In genomic region chr17:54065187-54065795, GRCm38 (mm10) we compare ENCODE assay signal across 11 mouse cellular contexts.
A peak's percentile ranks its signal among the peaks of the same experiment; 100 is the strongest.
DNase-seq lines count a peak whose midpoint lies in the region; ATAC-seq and TF ChIP-seq lines count a peak whose summit lies in the region.
"Had no signal": no experiment of that assay in that cellular context is flagged by ENCODE, and none has a peak within 500 bp of the region (broad histone marks: within the 10 kb centered on the region; RNA-seq: fewer than 3 reads in every experiment).

No protein-coding gene starts in this region.

- no peaks in the 10 kb centered on the region for H3K27me3 ChIP-seq in embryonic facial prominence, embryonic 11.5 days (ENCODE audit: control insufficient read depth, insufficient read depth, low read length)
- H3K27me3 ChIP-seq in embryonic facial prominence, embryonic 10.5 days (replicated peaks; ENCODE audit: low read depth, poor library complexity, severe bottlenecking) = no peaks in the 10 kb centered on the region
- H3K27me3 ChIP-seq in liver, adult 2 months (ENCODE audit: control insufficient read depth, insufficient read depth, low read length) = no peaks in the 10 kb centered on the region
- no peaks in the 10 kb centered on the region for H3K27me3 ChIP-seq in liver, embryonic 12.5 days (replicated peaks)
- H3K27me3 ChIP-seq: megakaryocyte, embryonic 14.5 days had no signal

- H3K79me2 ChIP-seq in liver, adult 2 months (ENCODE audit: control insufficient read depth, insufficient read depth, low read length) = no peaks in the 10 kb centered on the region

- peak; percentile 64 for DNase-seq in embryonic facial prominence, embryonic 11.5 days (ENCODE audit: low spot score)
- no peak for DNase-seq in embryonic facial prominence, embryonic 10.5 days (ENCODE audit: low spot score)
- DNase-seq in liver, adult 2 months (ENCODE audit: extremely low read depth, low read depth, low spot score) = peak; percentile 38
- peak; percentile 59 for DNase-seq in embryo, embryonic 11 days
- DNase-seq in retina, embryonic 14.5 days (ENCODE audit: low spot score) = peak; percentile 75
- DNase-seq in kidney, postnatal 10 days = no peak
- DNase-seq in thymus, postnatal 36 days = no peak
- DNase-seq: right cerebral cortex, postnatal 4 days had no signal

- WGBS in embryonic facial prominence, embryonic 11.5 days = 32% methylated on average over 4 of the region's 4 CpGs
- WGBS in embryonic facial prominence, embryonic 10.5 days = 34% methylated on average over 4 of the region's 4 CpGs
- 15% methylated on average over 4 of the region's 4 CpGs for WGBS in liver, adult 2 months
- 22% methylated on average over 4 of the region's 4 CpGs for WGBS in liver, embryonic 12.5 days (ENCODE audit: insufficient replicate concordance)

- ATAC-seq in embryonic facial prominence, embryonic 11.5 days (replicated peaks; ENCODE audit: insufficient number of reproducible peaks, low FRiP score, low TSS enrichment, low read depth) = no peak
- no peak for ATAC-seq in liver, embryonic 12.5 days
- ATAC-seq: inflammation-experienced regulatory T-cells, adult 6 months had no signal

- no peak overlapping the region for H3K4me3 ChIP-seq in embryonic facial prominence, embryonic 11.5 days (ENCODE audit: low read depth, low read length)
- no peak overlapping the region for H3K4me3 ChIP-seq in embryonic facial prominence, embryonic 10.5 days
- H3K4me3 ChIP-seq in liver, adult 2 months (ENCODE audit: insufficient read depth, low read depth, low read length) = no peak overlapping the region
- no peak overlapping the region for H3K4me3 ChIP-seq in liver, embryonic 12.5 days
- H3K4me3 ChIP-seq: megakaryocyte, embryonic 14.5 days had no signal

- H3K9ac ChIP-seq in embryonic facial prominence, embryonic 11.5 days (replicated peaks; ENCODE audit: low read length) = no peak overlapping the region
- no peak overlapping the region for H3K9ac ChIP-seq in liver, adult 2 months (ENCODE audit: low read depth, low read length)
- no peak overlapping the region for H3K9ac ChIP-seq in liver, embryonic 12.5 days

- H3K36me3 ChIP-seq in embryonic facial prominence, embryonic 11.5 days (replicated peaks; ENCODE audit: control insufficient read depth, insufficient read depth, low read depth, low read length) = no peaks in the 10 kb centered on the region
- H3K36me3 ChIP-seq in embryonic facial prominence, embryonic 10.5 days (replicated peaks) = no peaks in the 10 kb centered on the region
- H3K36me3 ChIP-seq in liver, adult 2 months (ENCODE audit: control insufficient read depth, insufficient read depth, low read length) = no peaks in the 10 kb centered on the region
- H3K36me3 ChIP-seq in liver, embryonic 12.5 days = no peaks in the 10 kb centered on the region

- H3K27ac ChIP-seq in embryonic facial prominence, embryonic 11.5 days (replicated peaks; ENCODE audit: low read depth, low read length) = no peak overlapping the region
- H3K27ac ChIP-seq in embryonic facial prominence, embryonic 10.5 days (replicated peaks) = no peak overlapping the region
- H3K27ac ChIP-seq in liver, adult 2 months (replicated peaks; ENCODE audit: insufficient read depth, low read depth, low read length) = no peak overlapping the region
- no peak overlapping the region for H3K27ac ChIP-seq in liver, embryonic 12.5 days

- no peaks in the 10 kb centered on the region for H3K4me1 ChIP-seq in embryonic facial prominence, embryonic 11.5 days (ENCODE audit: control insufficient read depth, insufficient read depth, low read length)
- no peaks in the 10 kb centered on the region for H3K4me1 ChIP-seq in embryonic facial prominence, embryonic 10.5 days
- H3K4me1 ChIP-seq in liver, adult 2 months (ENCODE audit: control insufficient read depth, insufficient read depth, low read length) = no peaks in the 10 kb centered on the region
- H3K4me1 ChIP-seq in liver, embryonic 12.5 days = no peaks in the 10 kb centered on the region
- H3K4me1 ChIP-seq: megakaryocyte, embryonic 14.5 days had no signal

- TF ChIP-seq POLR2A in liver, adult 2 months (IDR thresholded peaks at IDR 0.05; ENCODE audit: extremely low read depth, insufficient read depth, low read length) = no peak

- no peaks in the 10 kb centered on the region for H3K9me3 ChIP-seq in embryonic facial prominence, embryonic 11.5 days (replicated peaks; ENCODE audit: control insufficient read depth, low read length)
- H3K9me3 ChIP-seq in embryonic facial prominence, embryonic 10.5 days = no peaks in the 10 kb centered on the region
- no peaks in the 10 kb centered on the region for H3K9me3 ChIP-seq in liver, embryonic 12.5 days (replicated peaks)
- H3K9me3 ChIP-seq: megakaryocyte, embryonic 14.5 days had no signal

- no peak overlapping the region for H3K4me2 ChIP-seq in embryonic facial prominence, embryonic 11.5 days (ENCODE audit: low read depth, low read length)
- no peak overlapping the region for H3K4me2 ChIP-seq in liver, embryonic 12.5 days

- TF ChIP-seq CTCF in liver, adult 2 months (IDR thresholded peaks at IDR 0.05; ENCODE audit: low read depth, low read length) = peak; percentile 47

Comparison
In these comparisons a context has a peak if more than half of its experiments do, and no peak if none do; other contexts are left out.
1. DNase-seq: peak in embryonic facial prominence, embryonic 11.5 days (single experiment), liver, adult 2 months (single experiment), embryo, embryonic 11 days (single experiment) and retina, embryonic 14.5 days (single experiment); none in embryonic facial prominence, embryonic 10.5 days (single experiment), kidney, postnatal 10 days (single experiment) and thymus, postnatal 36 days (0 of 2).